Mouse (Mus musculus) telencephalon, adult 2 months (tissue): Measurements from ENCODE around the gene Gm42791.

Experiments
- DNase-seq: peaks from one replicate; pipeline ENCODE4 v3.0.0-alpha.2; 2011; ENCODE audit warnings: low read depth, low spot score

Gm42791 gene

GRCm38 (mm10) chr5:148994706-148995414 lies at the start of gene Gm42791:
Gene Gm42791 (minus strand): TSS chr5:148995147.
- DNase-seq: peak; percentile 92

- DNase-seq: no peak
Measured at GRCm38 (mm10) chr5:149044067-149044466, 49.1 kb upstream of the Gm42791 start.

- no peak for DNase-seq
Measured at GRCm38 (mm10) chr5:149043240-149043639, 48.3 kb upstream of the Gm42791 start.

GRCm38 (mm10) chr5:149039825-149040224 lies 44.9 kb upstream of the Gm42791 start:
- no peak for DNase-seq

GRCm38 (mm10) chr5:149037729-149038128 lies 42.8 kb upstream of the Gm42791 start:
- no peak for DNase-seq

GRCm38 (mm10) chr5:149036920-149037319 lies 42.0 kb upstream of the Gm42791 start:
- DNase-seq: no peak

GRCm38 (mm10) chr5:149032438-149032837 lies 37.5 kb upstream of the Gm42791 start:
- DNase-seq: no peak

- DNase-seq: peak; percentile 46
Measured at GRCm38 (mm10) chr5:149031199-149031750, 36.3 kb upstream of the Gm42791 start.

GRCm38 (mm10) chr5:149030103-149030502 lies 35.2 kb upstream of the Gm42791 start:
- DNase-seq: no peak

- no peak for DNase-seq
Measured at GRCm38 (mm10) chr5:149028394-149028793, 33.4 kb upstream of the Gm42791 start.

- DNase-seq: no peak
Measured at GRCm38 (mm10) chr5:149027389-149027788, 32.4 kb upstream of the Gm42791 start.

GRCm38 (mm10) chr5:149021120-149021519 lies 26.2 kb upstream of the Gm42791 start:
- DNase-seq: no peak

GRCm38 (mm10) chr5:149020681-149021062 lies 25.7 kb upstream of the Gm42791 start:
- DNase-seq: no peak

GRCm38 (mm10) chr5:149020059-149020680 lies 25.2 kb upstream of the Gm42791 start:
- no peak for DNase-seq

GRCm38 (mm10) chr5:149017666-149018415 lies 22.9 kb upstream of the Gm42791 start:
- no peak for DNase-seq

- DNase-seq: no peak
Measured at GRCm38 (mm10) chr5:149017181-149017580, 22.2 kb upstream of the Gm42791 start.

GRCm38 (mm10) chr5:149016261-149016660 lies 21.3 kb upstream of the Gm42791 start:
- DNase-seq: no peak

GRCm38 (mm10) chr5:149015335-149016201 lies 20.6 kb upstream of the Gm42791 start:
- DNase-seq: no peak

GRCm38 (mm10) chr5:149014600-149015268 lies 19.8 kb upstream of the Gm42791 start:
- DNase-seq: no peak

- DNase-seq: no peak
Measured at GRCm38 (mm10) chr5:149013817-149014508, 19.0 kb upstream of the Gm42791 start.
